Mouse (Mus musculus): ENCODE measurements around the gene Zmiz1.
A peak's percentile ranks its signal among the peaks of the same experiment; 100 is the strongest.

Zmiz1 gene

GRCm38 (mm10) chr14:25459016-25459393 lies at the start of gene Zmiz1:
Gene Zmiz1 (plus strand): TSS chr14:25459185.
- DNase-seq (ENCODE audit: low read depth, low spot score) = peak; percentile 77

DNA sequence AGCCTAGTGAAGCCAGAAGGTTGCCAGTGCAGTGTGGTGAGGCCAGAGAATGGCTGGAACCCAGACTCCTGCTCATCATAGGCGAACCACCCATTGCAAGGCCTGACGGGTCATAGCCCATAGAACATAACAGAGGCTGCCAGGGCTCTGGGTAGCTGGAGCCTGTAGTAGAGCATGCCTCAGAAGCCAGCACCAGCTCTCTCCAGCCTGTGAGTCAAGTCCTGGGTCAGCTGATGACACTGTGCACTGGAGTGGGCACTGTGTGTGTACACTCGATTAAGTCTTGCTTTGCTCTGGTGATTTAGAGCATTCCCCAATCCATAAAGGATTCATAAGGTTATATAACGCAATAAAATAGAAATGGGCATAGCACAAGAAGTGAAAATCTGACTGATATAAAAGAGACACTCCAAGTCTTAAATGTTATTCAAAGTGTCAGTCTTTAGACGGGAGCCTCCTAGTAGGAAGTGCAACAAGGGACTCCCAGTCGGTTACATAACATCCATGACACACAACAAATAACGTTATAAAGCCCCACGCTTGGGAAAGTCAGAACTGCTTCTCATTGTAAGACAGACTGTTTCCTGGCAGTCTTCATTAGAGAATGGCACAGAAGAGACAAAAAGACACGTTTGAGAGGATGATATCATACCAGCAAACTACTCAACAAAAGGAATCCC lies 47.0 kb upstream of the Zmiz1 start:
- DNase-seq (ENCODE audit: low read depth, low spot score) = no peak

DNA sequence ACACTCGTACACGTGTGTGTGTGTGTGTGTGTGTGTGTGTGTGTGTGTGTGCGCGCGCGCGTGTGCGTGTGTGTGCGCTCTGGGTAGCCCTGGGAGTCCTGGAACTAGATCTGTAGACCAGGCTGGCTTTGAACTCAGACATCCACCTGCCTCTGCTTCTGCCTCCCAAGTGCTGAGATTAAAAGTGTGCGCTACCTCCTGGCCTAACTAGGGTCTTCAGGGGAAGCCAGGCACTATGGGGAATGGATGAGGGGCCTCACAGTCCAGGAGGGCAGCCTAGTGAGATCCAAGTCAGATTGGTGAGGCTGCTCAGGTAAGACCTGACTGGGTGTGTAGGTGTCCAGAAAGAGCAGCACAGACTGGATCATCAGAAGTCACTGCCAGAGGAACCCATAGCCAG lies 46.2 kb upstream of the Zmiz1 start:
- DNase-seq (ENCODE audit: low read depth, low spot score) = no peak

DNA sequence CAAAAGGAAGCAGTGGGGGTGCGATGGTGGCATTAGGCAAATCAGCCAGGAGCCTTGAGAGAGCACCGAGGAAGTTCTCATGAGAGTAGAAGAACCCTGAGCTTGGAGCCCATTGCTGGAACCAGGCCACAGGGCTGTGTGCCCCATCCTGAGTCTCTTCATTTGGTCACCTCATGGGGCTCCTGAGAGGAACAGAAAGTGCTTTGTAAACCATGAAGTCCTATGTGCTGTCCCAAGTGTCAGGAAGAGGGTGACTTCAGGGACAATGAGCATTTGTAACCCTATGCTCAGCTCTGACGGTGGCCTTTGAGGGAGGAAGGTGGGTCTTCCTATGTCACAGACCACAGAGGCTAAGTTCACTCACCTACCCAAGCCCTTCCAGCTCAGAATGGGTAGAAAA lies 45.5 kb upstream of the Zmiz1 start:
- no peak for DNase-seq (ENCODE audit: low read depth, low spot score)

GRCm38 (mm10) chr14:25414115-25414514 lies 44.9 kb upstream of the Zmiz1 start:
- DNase-seq (ENCODE audit: low read depth, low spot score) = no peak

GRCm38 (mm10) chr14:25420001-25420690 lies 38.8 kb upstream of the Zmiz1 start:
- DNase-seq (ENCODE audit: low read depth, low spot score) = no peak

DNA sequence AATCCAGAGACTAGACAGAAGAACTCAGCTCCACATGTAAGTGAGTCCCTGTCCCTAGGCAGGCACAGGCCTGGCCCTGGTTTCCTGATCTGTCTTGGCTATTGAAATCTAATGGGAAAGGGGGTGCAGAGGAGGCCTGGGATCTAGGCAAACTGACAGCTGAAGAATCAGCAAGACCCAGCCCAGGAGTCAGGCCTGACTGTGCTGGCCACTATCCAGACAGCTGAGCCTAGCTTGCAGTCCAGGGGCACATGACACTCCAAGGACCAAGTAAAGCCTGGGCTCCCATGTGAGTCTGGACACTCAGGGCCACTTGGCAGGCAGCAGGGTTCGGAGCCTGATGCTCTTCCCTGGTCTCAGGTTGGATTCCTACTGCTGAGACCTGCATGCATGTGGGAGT lies 38.0 kb upstream of the Zmiz1 start:
- no peak for DNase-seq (ENCODE audit: low read depth, low spot score)

DNA sequence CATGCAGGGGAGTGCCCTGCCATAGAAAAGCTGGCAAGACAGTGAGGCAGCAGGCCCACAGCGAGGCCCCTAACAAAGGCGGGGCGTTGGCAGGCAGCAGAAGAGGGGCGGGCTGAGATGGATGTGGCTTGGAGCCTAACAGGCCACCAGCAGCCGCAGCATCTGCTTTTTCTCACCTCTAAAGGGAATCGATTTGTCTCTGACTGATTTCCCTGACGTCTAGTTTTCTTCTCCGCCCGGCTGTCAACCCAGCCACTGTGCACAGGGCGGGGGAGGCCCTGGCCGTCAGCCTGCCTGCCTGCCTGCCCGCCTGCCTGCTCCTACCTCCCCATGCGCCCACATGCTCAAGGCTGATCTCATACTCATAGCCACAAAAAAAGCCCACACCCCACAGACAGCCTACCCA lies 37.4 kb upstream of the Zmiz1 start:
- peak; percentile 46 for DNase-seq (ENCODE audit: low read depth, low spot score)

GRCm38 (mm10) chr14:25422946-25423345 lies 36.0 kb upstream of the Zmiz1 start:
- DNase-seq (ENCODE audit: low read depth, low spot score) = no peak

DNA sequence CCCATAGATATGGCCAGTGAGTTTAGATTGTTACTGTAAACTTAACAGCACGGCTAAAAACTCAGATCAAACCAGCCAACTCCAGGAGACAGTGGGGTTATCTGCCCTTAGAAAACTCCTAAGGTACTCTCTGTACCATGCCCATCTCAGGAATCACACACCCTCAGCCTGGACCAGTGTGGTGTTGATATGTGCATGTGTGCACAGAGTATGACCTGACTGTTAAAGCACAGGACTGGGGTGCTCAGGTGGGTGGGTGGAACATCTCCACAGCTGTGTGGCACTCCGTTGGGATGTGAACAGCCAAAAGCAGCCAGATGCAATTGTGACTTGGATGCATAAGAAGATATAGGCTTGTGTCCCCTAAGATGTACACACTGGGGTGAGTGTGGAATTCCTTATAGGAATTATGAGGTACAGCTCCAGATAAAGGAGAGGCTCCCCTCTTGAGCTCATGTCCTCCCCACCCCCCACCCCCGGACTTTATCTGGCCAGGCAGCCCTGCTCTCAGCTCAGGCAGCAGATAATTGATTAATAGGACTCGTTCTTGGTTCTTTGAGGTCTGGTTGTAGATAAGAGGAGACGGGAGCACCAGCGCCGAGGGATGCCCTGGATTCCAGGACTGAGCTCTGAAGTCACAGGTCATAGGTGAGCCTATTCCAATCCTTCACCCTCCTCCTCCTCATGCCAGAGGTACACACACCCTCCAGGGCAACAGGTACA lies 35.1 kb upstream of the Zmiz1 start:
- no peak for DNase-seq (ENCODE audit: low read depth, low spot score)

GRCm38 (mm10) chr14:25438255-25438654 lies 20.7 kb upstream of the Zmiz1 start:
- no peak for DNase-seq (ENCODE audit: low read depth, low spot score)

DNA sequence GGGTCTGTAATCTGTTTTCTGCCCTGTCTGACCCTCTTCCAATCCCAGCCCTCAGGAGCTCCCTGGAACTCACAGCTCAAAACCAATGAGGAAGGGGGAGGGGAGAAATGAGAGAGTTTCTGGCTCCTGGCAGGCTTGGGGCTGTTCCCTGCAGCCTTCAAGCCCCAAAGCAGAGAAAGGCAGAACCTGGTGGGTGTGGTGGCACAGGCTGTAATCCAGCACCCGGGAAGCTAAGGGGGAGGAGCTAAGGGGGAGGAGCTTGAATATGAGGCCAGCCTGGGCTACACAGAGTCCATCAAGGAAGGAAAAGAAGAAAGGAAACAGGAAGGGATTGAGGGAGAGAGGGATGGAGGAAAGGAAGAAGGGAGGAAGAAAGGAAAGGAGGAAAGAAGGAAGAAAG lies 18.9 kb upstream of the Zmiz1 start:
- no peak for DNase-seq (ENCODE audit: low read depth, low spot score)

GRCm38 (mm10) chr14:25440777-25441176 lies 18.2 kb upstream of the Zmiz1 start:
- DNase-seq (ENCODE audit: low read depth, low spot score) = no peak

DNA sequence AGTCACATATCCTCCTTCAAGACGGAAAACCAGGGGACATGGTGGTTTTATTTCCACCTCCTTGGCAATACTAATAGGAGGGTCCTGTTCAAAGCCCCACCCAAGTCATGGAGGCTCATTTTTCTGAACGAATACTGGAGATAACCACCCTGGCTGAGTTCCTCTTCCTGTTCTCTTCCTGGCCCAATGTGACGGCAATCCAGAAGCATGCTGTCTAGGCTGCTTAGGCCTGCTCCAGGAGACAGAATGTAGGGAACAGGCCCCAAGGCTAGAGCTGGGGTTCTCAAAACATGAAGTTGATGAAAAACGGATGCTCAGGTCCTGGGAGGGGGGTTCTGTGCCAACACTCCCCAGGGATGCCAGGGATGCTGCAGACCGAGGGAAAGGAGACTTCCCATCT lies 17.5 kb upstream of the Zmiz1 start:
- DNase-seq (ENCODE audit: low read depth, low spot score) = no peak

- no peak for DNase-seq (ENCODE audit: low read depth, low spot score)
Measured at GRCm38 (mm10) chr14:25442676-25443075, 16.3 kb upstream of the Zmiz1 start.

- DNase-seq (ENCODE audit: low read depth, low spot score) = no peak
Measured at GRCm38 (mm10) chr14:25447136-25447775, 11.7 kb upstream of the Zmiz1 start.

DNA sequence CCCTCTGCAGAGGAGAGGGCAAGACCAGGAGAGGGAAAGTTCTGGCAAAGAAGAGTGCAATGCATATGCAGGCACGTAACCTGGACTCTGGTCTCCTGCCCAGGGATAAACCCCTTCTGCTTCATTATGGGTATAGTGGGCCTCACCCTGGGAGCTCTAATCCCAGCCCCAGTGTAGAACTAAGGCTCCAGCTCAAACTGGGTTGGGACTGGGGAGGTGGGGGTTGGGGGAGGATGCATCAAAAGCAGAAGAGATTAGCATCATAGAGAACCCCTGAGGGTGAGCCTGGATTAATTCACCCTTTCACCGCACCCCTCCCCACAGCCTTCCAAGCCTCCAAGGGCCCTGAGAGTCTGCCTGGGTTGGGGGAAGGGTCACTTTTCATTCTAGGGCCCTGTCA lies 10.5 kb upstream of the Zmiz1 start:
- DNase-seq (ENCODE audit: low read depth, low spot score) = no peak

- DNase-seq (ENCODE audit: low read depth, low spot score) = no peak
Measured at GRCm38 (mm10) chr14:25451099-25451667, 7.8 kb upstream of the Zmiz1 start.

DNA sequence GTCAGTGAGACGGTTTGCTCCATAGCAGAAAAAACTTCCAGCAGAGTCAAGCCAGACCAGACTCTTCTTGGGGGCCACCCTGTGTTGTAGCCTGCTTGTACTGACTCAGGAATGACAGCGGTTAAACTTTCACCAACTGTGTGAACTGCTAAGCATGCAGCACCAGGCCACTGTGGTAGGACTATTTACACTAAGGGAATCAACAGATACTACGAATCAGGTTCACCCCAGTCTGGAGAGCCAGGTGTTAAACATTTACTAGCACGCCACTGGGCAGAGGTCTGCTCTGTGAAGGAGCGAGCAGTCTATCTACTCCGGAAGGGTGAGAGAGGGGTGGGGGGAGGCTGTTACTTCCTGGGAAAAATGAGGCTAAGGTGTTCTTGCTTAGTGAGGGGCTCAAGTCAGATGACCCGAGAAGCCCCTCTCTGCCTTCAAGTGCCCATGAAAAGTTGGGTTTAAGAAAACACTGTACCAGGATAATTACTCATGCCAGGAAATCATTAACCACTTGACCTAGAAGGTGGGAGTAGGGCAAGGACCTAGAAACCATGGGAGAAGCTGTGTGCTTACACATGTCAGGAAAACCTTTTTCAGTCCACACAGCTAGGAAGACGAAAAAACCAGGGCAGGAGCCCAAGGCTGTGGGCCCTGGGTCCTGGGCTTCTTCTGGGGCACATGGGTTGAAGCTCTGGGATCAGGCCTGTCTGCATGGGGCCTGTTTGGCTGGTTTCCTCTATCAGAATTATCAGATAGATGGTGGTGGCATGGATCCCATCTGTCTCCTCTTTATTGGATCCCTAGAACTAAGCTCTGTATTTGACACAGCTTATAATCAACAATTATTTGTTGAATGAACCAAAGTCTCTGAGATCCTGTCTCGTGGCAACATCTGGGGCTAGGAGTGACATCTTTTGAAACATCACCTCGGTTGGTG lies 7.0 kb upstream of the Zmiz1 start:
- DNase-seq (ENCODE audit: low read depth, low spot score) = no peak

- no peak for DNase-seq (ENCODE audit: low read depth, low spot score)
Measured at GRCm38 (mm10) chr14:25452633-25453025, 6.4 kb upstream of the Zmiz1 start.

All from telencephalon, adult 2 months (tissue).